Mouse (Mus musculus) bone marrow, adult 2 months (tissue): ENCODE results near the gene Gpc6.

Source experiments
- CTCF ChIP-seq: fragments of 200-500 bp; IDR thresholded peaks from 2 replicates; pipeline ENCODE4 v1.5.1; 2011; ENCODE audit warnings: low read length, control low read depth; ENCODE audit not compliant: control insufficient read depth, insufficient read depth
- POLR2A ChIP-seq: fragments of 200-500 bp; IDR thresholded peaks from 2 replicates; pipeline ENCODE4 v1.6.1; 2011; ENCODE audit warnings: low read depth, mild to moderate bottlenecking, control low read depth, low read length, borderline replicate concordance; ENCODE audit not compliant: control insufficient read depth

DNA sequence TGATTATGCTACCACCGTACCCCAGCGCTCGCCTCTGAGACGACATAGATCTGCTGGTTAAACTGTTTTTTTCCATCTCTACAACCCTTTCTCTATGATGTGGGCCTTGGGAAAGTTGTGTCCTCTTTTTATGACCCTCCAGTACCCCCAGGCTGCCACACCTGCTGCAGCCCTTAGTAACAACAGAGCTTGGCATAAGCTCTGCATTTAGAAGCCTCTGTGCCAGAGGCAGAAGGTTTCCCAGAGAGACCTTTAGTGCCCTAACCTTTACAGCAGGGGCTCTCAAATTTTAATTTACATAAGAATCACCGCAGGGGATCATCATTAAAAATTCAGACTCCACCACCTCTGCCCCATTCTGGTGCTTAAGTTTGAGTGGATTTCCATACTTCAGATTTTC lies 875.3 kb downstream of the Gpc6 start:
- TF ChIP-seq POLR2A (no peak), CTCF (no peak)
